Mouse (Mus musculus) cortical plate, adult 2 months (tissue): Measurements from ENCODE around the gene Hpse2.

ENCODE experiments used
- CTCF ChIP-seq: fragments of 200-500 bp; IDR thresholded peaks from 2 replicates; pipeline ENCODE4 v1.5.1; 2011; ENCODE audit warnings: mild to moderate bottlenecking, control low read depth, low read length; ENCODE audit not compliant: insufficient read depth; ENCODE audit errors: extremely low read depth
- POLR2A ChIP-seq: fragments of 200-500 bp; IDR thresholded peaks from 2 replicates; pipeline ENCODE4 v1.6.1; 2011; ENCODE audit warnings: mild to moderate bottlenecking, low read length, control low read depth; ENCODE audit not compliant: insufficient read depth; ENCODE audit errors: extremely low read depth

GRCm38 (mm10) chr19:42745869-42746224 lies 642.3 kb downstream of the Hpse2 start:
- TF ChIP-seq CTCF (no peak), POLR2A (no peak)
